Mouse (Mus musculus) left cerebral cortex, postnatal 10 days (tissue): ENCODE data around the gene Eps8l2. TPM values are rescaled to one million over a fixed set of nuclear protein-coding genes. Genes with fewer than 3 reads are reported as not detected.
A peak's percentile ranks its signal among the peaks of the same experiment; 100 is the strongest.

Experiments
- DNase-seq, 2 experiments: peaks; one replicate each; pipeline ENCODE4 v3.0.0; 2021 to 2022; ENCODE audit warnings: low spot score in 2 of 2, mixed read lengths in 1 of 2; ENCODE audit errors: extremely low spot score in 1 of 2
- intact Hi-C: fragments of 180-260 bp; cut with DNase I; formaldehyde crosslinking; loops from one replicate; pipeline ENCODE4 v1.15.1; 2025
- total RNA-seq, 2 experiments: library from RNA; stranded (reverse); gene quantifications; 2 replicates each; pipeline ENCODE4 v1.2.3; 2021

Eps8l2 gene
- total RNA-seq, 2 experiments from 2014 or later = 1.1 to 1.4 TPM

DNA sequence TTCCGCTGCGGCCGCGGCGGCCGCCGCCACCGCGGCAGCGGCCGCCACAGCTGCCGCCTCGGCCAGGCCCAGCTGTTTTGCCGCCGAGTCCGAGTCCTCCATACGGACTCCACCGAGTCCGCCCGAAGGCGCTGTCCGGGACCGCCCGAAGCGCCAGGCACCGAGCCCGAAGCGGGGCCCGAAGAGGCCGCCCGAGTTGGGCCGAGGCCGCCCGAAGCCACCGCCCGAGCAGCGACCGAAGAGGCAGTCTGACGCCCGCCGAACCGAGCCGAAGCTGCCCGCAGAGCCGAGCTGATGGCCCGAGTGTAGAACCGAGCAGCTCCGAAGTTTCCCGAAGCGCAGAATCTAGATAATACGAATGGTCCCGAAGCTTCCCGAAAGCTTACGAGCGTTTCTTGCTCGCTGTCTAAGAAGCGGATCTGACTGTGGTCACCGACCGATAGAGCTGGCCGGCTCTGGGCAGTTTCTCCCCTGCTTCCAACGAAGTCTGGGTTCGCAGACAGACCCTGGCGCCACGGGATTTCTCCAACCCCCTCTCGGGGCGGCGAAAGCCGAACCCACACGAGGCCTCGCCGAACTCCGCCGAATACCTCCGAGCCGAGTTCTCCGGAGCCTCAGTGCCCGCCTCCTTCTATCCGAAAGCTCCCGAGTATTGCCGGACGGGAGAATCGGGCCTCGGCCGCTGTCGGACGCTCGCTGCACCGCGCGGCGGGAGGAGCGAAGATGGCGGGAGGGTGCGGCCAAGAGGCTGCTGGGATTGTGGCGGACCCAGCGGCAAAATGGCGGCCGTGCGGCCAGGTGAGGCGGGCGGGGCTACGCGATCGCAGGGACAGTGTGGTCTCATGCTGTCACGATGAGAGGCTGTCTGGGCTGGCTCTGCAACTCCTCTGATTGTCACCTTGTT, 11.0 kb upstream of the Eps8l2 start, which contains the start of the genes Deaf1 and Tmem80:
Gene Deaf1, minus strand, starts transcription at position 222 of the 904 bp plus-strand sequence.
Gene Tmem80, plus strand, starts transcription at position 271 of the 904 bp plus-strand sequence.
- intact Hi-C loops = no loop called here
- peak; percentile 100 for DNase-seq

DNA sequence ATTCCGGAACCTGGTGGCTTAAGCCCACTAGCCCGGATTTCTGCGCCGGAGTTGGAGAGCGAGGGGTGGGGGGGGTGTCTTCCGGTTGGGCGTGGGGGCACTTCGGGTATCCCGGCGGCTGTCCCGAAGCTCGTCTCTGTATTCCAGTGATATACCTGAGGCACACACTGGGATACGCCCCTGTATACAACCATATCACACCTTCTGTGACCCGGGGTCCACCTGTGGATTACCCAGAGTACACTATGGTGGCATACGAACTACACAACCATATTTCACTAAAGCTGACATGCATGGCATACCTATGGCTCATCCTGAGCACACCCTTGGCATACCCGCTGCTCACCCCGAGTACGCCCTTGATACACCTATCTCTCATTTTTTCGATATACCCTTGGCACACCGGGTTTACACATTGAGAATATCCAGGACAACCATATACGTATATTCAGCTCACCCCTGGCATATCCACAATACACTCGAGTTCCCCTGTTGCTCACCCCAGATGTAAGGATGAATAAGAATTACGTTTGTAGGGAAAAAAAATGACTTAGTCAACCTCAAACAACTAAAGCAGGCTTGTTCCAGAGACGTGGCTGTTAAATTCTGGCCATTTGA, 10.2 kb upstream of the Eps8l2 start:
- intact Hi-C loops = no loop called here
- DNase-seq = no peak

DNA sequence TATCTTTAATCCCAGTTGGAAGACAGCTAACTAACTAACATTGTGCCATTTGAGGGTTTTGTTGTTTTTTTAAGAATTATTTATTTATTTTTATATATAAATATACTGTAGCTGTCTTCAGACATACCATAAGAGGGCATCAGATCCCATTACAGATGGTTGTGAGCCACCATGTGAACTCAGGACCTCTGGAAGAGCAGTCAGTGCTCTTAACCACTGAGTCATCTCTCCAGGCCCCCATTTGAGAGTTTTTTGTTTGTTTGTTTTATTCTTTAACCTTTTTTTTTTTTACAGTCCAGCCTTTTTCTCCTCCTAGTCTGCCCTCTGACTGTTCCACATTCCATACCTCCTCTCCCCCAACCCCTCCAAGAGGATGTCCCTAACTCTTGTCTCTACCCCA, 8.0 kb upstream of the Eps8l2 start:
- intact Hi-C loops = no loop called here
- DNase-seq = no peak

DNA sequence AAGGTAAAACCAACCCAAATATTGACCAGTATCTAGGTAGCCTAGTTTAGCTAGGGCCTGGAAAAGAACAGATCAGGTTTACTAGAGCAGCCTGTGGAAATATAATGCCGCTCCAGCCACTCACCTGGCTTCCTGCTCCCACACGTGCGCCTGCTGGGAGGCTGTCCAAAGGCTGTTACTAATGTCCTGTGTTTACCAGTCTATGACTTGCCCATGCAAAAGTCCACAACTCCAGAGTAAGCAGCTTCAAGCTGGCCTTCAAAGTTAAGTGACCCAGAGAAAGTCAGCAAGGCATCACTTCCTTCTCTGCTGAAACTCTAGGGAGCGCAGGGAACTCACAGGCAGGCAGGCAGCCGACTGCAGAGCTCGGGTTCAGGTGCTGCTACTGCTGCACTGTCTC, 6.7 kb upstream of the Eps8l2 start:
- DNase-seq = no peak
- intact Hi-C loops = no loop called here

DNA sequence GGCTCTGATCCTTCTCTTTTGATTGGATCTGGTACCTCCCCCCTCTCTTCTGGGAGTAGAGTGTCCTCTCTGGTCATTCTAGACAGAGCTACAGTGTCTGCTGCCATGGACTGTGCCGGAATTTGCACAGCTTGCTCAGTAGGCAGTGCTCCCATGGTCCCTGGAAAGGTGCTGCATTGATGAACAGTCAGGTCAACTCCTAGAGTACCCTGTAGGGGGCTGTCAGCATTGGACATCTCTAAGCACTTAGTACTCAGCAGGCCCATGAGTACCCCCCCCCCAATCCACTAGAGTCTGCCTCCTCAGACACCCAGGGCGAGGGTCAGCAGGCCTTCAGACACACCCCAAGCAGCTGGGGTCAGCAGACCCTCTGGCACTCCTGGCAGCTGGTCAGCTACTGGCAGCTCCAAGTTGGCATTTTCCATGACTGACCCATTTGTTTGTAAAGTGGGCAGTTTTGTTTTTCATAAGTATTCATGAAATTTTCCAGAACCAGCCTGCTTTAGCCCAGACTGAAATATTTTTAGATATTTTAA, 3.6 kb upstream of the Eps8l2 start:
- no peak for DNase-seq
- intact Hi-C loops = no loop called here

DNA sequence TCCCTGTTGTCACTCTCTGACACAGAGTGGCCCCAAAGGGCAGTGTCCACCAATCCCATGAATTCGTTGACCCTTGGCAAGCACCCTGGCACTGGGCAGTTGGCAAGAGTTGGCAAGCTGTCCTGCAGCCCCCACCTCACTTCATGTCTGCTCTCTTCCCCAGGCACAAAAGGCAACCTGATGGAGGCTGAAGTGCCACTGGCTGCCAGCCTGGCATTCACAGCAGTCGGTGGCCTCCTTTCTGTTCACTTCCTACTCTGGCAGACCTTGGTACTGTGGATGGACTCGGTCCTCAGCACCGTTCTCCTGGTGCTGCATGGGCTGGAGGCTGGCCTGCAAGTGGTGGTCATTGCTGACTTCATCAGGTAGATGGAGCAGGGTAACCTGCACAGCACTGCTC, 3.0 kb upstream of the Eps8l2 start:
- DNase-seq = peak; percentile 34 to 42
- intact Hi-C loops = no loop called here

DNA sequence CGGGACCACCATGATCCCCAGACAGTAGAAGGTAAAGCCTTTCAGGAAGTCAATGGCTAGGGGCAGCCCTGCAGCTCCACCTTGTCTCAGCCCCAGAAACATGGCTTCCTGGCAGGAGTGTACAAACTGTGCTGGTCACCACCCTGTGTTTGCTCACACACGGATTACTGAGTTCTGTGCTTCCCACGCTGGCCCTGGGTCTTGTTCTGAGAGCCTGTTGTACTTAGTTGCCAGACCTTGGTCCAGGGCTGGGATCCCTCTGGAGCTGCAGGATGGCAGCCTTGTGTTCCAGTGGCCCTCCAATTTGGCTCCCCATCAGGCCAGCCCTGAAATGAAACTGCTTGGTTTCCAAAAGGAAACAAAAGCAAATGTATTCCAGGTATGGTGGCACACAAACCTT, 2.4 kb upstream of the Eps8l2 start:
- intact Hi-C loops = no loop called here

DNA sequence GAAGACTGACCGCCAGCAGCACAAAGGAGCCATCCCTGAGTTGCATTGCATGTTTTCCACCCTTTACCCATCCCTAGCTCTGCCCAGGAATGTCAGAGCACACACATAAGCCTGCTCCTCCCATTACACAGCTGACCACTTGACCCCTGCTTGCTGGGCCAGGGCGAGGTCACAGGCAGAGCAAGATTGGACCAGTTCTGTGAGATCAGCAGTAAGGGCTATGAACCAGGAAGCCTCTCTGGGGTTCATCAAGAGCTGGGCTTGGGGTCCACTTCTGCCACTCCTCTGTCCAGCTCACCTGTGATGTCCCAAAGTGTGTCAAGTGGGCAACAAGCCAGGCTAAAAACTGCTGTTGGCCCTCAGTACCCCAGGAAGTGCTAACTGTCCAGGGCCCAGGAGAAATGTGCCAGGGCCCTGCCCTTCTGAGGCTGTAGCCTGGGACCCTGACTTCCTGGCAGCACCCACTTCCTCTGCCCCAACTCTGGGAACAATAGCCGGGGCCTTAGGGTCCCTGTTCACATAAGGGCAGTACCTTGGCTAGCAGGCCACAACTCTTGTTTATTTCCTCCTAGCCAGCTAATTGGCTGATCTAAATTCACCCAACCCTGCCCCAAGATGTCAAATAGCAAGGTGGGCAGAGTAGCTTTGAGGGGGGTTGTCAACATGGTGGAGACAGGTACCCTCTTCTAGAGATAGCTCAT, 814 bp upstream of the Eps8l2 start:
- DNase-seq = no peak
- intact Hi-C loops = no loop called here

More for the DNA sequence above, 2.4 kb upstream of the Eps8l2 start:
- DNase-seq = no peak

DNA sequence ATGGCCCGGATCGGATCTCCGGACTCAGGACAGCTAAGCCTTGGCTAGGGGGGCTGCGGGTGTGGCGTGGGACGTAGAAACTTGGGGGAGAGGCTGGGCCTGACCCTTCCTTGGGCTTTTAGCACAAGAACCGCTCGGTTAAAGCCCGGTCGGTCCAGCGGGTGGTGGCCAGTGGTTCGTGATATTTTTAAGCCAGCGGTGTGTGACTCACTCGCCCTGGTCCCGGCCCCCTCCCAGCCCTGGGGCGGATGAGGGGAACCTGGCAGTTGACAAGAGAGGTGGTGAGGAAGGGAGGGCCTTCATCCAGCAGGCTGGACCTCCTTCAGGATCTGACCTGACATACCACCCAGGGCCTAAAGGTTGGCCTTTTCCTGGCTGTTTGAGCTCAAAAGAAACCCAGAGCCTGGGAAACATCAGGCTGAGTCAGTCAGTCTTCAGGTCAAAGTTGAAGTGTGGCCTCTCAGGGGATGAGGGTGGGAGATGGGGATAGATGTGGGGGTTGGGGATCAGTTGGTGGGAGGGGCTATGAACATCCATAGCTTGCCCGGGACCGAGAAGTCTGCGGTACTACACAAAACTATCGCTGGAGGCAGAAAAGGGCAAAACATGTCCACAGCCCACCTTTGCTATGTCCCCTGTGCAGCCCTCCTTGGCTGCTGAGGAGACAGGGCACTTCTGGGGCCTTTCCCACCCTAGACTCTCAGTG, 688 bp downstream of the Eps8l2 start:
- intact Hi-C loops = no loop called here
- DNase-seq = no peak

DNA sequence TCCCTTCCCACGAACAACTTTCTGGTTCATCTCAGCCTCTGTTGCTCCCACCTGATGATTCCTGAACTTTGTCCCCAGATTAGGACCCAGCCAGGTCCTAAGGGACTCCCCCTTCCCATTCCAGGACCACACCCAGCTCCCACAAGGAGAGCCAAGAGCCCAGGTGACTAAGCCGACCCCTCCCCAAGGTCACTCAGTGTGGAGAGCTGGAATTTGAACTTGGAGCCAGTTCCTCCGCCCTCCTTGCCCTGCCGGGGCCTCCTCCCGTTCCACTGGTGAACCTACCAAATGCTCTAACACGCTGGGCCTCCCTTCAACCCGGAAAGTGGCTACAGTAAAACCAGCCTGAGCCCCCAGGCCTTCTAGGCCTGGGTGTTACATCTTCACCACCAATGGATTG, 1.3 kb downstream of the Eps8l2 start:
- intact Hi-C loops = no loop called here
- DNase-seq = no peak

DNA sequence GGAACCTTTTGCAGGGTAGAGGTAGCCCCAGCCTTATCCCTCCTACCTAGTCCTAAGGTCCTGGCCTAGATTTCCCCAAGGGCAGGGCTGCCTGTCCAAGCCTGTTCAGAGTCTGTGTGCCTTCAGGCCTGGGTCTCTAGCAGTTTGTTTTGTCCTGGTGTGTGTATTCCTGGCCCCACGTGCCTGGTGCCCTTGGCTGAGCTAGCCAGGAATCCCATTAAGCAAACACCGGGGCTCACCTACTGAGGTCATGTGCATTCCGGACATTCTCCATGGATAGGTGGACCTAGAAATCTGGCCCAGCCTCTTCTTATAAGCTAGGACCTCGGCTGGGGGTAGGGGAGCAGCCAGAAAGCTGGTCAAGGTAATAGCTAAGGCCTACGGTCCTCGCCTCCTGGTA, 1.8 kb downstream of the Eps8l2 start:
- intact Hi-C loops = no loop called here
- no peak for DNase-seq

DNA sequence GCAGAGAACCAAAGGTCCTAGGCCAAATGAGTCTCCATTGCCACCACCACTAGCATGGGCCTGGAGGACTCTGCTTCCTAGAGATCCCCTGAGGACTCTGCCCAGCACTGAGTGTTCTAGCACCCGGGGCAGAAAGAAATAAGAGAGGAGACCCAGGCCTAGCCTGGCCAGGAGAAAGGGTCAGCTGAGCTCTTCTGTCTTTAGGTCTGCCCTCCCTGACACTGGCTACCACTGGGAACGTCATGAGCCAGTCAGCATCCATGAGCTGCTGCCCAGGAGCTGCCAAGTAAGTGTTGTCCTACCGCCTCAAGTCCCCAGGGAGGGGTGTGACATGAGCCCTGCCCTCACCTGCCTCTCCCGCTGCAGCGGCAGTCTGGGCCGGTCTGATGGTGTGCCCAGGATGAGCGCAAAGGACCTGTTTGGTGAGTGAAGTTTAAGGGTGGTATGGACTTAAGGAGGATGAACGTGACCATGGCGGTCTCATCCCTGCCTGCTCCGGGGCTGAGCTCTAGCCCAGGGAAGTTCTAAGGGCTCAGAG, 3.1 kb downstream of the Eps8l2 start:
- intact Hi-C loops = no loop called here
- DNase-seq = no peak

DNA sequence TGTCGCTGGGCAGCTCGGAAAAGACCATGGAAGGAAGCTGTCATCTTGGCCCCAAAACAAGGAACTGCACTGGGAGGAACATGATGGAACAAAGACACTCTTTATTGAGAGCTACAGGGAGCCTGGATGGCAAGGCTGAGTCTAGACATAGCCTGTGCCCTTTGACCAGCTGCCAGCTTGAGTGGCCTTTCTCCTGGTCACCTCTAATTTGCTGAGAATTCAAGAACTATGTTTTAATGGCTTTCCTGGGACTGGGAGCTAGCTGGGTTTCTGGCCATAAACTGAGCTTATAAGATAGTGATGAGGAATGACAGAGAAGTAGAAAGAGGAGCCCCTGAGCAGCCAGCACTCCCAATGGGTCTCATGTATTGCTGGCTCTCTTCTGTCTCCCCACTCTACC, 4.5 kb downstream of the Eps8l2 start:
- no peak for DNase-seq
- intact Hi-C loops = no loop called here

DNA sequence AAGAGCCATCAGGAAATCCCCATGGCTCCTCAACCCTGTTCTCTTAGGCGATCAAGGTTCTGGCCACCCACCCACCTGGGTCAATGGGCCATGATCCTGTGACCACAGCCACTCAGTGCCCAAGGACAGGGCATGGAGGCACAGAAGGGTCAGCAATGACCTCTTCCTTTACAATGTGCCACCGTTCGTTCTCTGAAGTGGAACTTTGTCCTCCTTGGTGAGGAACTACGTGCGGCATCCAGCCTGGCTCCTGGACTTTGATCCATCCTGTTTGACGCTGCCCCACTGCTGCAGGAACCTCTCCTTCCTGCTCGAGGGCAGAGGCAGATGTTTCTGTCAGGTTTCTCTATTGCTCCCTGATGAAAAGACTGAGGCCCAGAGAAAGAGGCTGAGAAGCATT, 5.0 kb downstream of the Eps8l2 start:
- DNase-seq = no peak
- intact Hi-C loops = no loop called here

DNA sequence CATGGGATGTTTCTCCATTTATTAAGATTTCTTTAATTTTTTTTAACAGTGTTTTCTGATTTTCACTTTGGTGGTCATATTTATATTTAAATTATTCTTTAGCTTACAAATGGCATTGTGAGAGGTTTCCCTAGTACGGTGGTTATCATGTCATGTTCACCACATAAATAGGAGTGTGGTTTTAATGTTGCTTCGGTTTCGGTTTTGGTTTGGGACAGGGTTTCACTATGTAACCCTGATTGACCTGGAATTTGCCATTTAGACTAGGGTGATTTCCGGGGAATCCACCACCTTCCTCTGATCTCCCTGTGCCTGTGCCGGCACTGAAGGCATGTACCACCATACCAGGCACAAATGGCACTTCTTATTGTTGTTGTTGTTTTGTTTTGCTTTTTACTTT, 6.1 kb downstream of the Eps8l2 start:
- intact Hi-C loops = no loop called here
- no peak for DNase-seq

DNA sequence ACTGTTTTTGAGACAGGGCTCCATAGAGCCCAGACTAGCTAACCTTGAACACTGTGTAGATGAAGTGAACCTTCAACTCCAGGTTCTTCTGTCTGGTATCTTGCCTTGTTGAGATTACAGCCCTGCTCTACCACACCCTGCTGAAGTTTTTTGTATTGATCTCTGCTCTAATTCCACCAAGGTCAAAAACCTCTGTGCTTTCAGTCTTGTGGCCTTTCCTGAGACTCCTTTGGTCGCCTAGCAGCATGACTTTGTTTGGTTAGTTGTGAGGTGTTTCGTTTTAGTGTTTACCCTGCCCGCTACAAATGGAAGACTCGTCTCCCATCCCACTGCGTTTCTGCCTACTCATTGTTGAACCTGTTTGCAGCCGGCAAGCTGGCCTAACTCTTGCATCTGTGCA, 12.4 kb downstream of the Eps8l2 start:
- intact Hi-C loops = no loop called here
- no peak for DNase-seq

DNA sequence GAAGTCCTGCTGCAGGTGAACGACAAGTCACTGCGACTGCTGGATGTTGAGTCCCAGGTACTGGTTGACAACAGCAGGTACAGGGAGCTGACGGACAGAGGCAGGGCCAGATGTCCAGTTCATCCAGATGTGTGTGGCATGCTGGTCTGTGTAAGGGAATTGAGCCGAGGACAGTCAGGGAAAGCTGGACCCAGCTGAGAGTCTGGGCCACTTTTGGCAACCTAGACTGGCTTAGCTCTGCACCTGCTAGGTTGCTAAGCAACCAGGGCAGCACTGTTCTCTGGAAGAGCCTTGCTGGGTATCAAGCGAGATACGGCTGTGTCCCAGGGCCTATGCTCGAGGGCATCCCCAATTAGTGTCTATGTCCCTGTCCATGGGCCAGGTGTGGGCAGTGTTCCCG, 16.4 kb downstream of the Eps8l2 start:
- DNase-seq = no peak
- intact Hi-C loops = no loop called here

DNA sequence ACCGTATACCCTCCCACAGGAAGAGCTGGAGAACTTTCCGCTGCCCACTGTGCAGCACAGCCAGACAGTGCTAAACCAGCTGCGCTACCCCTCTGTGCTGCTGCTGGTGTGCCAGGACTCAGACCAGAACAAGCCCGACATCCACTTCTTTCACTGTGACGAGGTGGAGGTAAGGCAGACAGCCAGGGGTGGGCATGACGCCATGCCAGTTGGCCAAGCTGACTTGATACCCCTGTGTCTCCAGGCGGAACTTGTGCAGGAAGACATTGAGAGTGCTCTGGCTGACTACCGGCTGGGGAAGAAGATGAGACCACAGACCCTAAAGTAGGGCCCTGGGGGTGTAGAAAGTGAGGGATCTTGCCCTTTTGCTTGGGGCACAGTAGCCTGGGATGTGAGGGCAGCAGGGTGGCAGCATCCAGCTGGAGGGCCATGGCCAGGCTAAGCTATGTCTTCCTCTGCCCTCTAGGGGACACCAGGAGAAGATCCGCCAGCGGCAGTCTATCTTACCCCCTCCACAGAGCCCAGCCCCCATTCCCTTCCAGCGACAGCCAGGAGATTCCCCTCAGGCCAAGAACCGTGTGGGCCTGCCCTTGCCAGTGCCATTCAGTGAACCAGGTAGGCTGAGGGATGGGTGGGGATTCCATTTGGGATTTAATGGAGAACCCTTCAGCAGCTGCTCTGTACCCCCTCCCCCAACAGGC, 17.1 kb downstream of the Eps8l2 start:
- intact Hi-C loops = no loop called here
- DNase-seq = peak in 1 of 2 experiments; percentile 59
